Mouse (Mus musculus): ENCODE data around the gene Xrra1.

- TF ChIP-seq CTCF (IDR thresholded peaks at IDR 0.05; ENCODE audit: control insufficient read depth, insufficient read depth, insufficient read length) (no peak), MYOG (IDR thresholded peaks at IDR 0.05; ENCODE audit: control insufficient read depth, extremely low read depth, insufficient read length) (no peak), USF1 (IDR thresholded peaks at IDR 0.05; ENCODE audit: low read depth) (no peak), MAX (IDR thresholded peaks at IDR 0.05) (no peak)
Measured at GRCm38 (mm10) chr7:99890168-99890755, 31.3 kb downstream of the Xrra1 start.

All from C2C12 (cell line).